Mouse (Mus musculus) cortical plate, adult 2 months (tissue): Measurements from ENCODE around the gene Dusp19.

Experiments
- CTCF ChIP-seq: fragments of 200-500 bp; IDR thresholded peaks from 2 replicates; pipeline ENCODE4 v1.5.1; 2011; ENCODE audit warnings: mild to moderate bottlenecking, control low read depth, low read length; ENCODE audit not compliant: insufficient read depth; ENCODE audit errors: extremely low read depth
- POLR2A ChIP-seq: fragments of 200-500 bp; IDR thresholded peaks from 2 replicates; pipeline ENCODE4 v1.6.1; 2011; ENCODE audit warnings: mild to moderate bottlenecking, low read length, control low read depth; ENCODE audit not compliant: insufficient read depth; ENCODE audit errors: extremely low read depth

DNA sequence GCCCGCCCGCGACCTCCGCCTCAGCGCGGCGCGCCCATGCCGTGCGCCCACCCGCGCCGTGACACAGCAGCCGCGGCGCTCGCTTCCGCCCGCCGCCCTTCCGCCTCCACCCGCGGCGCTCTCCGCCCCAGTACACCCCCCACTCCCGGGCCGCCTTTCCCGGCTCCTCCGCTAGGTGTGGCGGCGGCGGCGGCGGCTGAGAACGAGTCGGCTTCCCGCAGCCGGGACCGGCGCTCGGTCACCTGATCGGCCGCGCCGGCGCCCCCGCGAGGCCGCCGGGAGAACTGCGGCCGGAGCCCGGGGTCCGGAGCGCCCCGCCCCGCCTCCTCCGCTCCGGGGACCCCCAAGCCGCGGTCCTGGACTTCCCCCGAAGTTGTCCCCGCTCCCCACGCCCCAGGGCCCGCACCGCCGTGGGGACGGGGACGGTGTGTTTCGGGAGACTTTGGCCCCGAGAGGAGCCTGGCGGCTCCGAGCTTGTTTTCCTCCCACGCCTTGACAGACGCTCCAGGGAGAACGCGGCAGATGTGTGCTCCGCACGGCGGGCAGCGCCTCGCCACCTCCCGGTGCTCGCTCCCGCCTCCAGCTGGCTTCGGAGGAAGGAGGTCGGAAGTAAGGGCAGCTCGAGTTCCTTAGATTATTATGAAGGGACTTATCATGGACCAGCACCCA lies 35.7 kb upstream of the Dusp19 start, which contains the start of gene Nckap1:
- TF ChIP-seq POLR2A: 0 out of 2 replicates have a peak, but pooled peaks have one; percentile 36
- TF ChIP-seq CTCF: no peak
